Mouse (Mus musculus): ENCODE data around the gene Srebf2. TPM values are rescaled to one million over a fixed set of nuclear protein-coding genes. Genes with fewer than 3 reads are reported as not detected.
"Not testable (repeated sequence)": the region's sequence is repeated elsewhere in the genome, so short reads cannot be mapped to it uniquely, and the experiment has no call there.

Gene Srebf2
- total RNA-seq (2014; rRNA removed): 121 and 171 TPM in 2 replicates
- 147 and 193 TPM in 2 replicates for polyA plus RNA-seq (2015; fragmentation: Nextera tagmentation; extraction: Ambion mirVana)

DNA sequence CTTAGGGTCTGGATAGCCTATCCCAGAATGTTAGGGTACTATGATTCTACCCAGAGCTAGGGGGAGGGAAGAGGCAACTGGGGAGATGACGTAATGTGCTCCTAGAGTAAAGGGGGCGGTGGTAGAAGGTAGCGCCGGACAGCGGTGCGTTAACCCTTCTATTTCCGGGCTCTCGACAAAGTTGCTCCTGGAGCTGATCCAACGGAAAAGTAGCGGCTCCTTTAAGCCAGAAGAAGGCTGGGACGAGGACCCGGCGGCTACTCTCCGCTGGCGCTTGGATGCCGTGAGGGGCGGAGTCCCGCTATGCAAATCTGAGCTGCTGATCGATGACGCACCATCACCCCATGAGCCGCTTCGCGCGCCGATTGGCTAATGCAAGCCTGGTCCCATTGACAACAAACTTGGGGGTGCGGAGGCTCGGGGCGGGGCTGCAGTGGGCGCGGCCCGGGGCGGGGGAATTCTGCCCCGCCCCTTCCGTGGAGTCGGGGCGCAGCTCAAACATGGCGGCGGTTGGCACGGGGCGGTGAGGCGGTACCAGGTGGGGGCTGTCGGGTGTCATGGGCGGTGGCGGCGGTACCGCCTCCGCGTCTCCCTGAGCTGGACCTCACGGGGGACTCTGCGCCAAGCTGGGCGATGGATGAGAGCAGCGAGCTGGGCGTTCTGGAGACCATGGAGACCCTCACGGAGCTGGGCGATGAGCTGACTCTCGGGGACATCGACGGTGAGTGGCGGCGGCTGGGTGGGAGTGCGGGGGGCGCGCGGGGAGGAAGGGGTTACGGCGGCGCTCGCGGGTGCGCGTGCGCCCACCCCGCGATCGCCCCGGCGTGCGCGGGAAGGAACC is at the start of gene Srebf2:
Gene Srebf2 (plus strand): TSS at position 412 of the 841 bp plus-strand sequence.
- no peaks in the 10 kb centered on the region for H3K27me3 ChIP-seq (ENCODE audit: insufficient read depth, low read length)
- H3K4me3 ChIP-seq (ENCODE audit: low read depth, low read length): peak within 1 kb of the TSS; percentile 73
- H3K4me2 ChIP-seq (ENCODE audit: low read depth): peak within 1 kb of the TSS; percentile 60
- 3% methylated on average over 65 of the region's 79 CpGs for WGBS
- no peaks in the 10 kb centered on the region for H3K9me3 ChIP-seq (ENCODE audit: low read length)
- H3K36me3 ChIP-seq (ENCODE audit: insufficient read depth): peaks cover 2% of the 10 kb centered on the region
- peak; percentile 98 for ATAC-seq
- DNase-seq: peak; percentile 100
- TF ChIP-seq CTCF (IDR thresholded peaks at IDR 0.05; ENCODE audit: low read depth): no peak
- H3K9ac ChIP-seq: peak within 1 kb of the TSS; percentile 83
- H3K27ac ChIP-seq (ENCODE audit: low read depth, low read length): peak within 1 kb of the TSS; percentile 98
- peaks cover 23% of the 10 kb centered on the region for H3K4me1 ChIP-seq (ENCODE audit: insufficient read depth)

DNA sequence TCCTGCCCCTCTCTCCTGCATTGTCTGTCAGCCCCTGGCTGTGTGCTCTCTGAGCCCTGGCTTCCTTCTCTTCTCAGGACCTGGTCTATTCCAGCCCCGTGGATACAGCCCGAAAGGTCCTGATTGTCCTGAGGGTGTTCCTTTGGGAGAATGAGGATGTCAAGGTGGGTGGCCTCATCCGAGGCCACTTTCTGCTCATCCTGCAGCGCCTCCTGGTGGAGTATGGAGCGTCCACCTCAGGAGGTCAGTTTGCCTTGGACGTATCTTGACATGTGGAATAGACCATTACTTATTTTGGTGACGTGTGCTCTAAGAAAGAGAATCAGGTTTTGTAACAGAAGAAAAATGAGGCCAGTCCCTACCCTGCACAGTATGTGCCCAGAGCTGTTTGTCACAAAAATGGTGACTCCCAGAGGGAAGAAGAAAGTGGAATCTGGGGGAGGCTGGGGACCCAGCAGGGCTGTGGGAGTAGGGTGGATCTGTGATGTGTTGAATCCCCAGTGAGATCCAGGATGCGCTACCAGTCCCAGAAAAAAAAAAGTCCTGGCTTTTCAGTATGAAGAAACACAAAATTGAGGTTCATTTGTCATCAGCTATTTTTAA is 39.9 kb upstream of the Srebf2 start:
- Histone ChIP-seq H3K27me3 (ENCODE audit: insufficient read depth, low read length) (no peaks in the 10 kb centered on the region), H3K4me1 (ENCODE audit: insufficient read depth) (no peaks in the 10 kb centered on the region), H3K9ac (no peak overlapping the region), H3K4me3 (ENCODE audit: low read depth, low read length) (no peak overlapping the region), H3K36me3 (ENCODE audit: insufficient read depth) (no peaks in the 10 kb centered on the region), H3K4me2 (ENCODE audit: low read depth) (no peak overlapping the region), H3K9me3 (ENCODE audit: low read length) (no peaks in the 10 kb centered on the region), H3K27ac (ENCODE audit: low read depth, low read length) (no peak overlapping the region)
- TF ChIP-seq CTCF (IDR thresholded peaks at IDR 0.05; ENCODE audit: low read depth): peak; percentile 57
- ATAC-seq (no peak), DNase-seq (peak; percentile 16)
- WGBS: 21% methylated on average over 8 of the region's 8 CpGs

DNA sequence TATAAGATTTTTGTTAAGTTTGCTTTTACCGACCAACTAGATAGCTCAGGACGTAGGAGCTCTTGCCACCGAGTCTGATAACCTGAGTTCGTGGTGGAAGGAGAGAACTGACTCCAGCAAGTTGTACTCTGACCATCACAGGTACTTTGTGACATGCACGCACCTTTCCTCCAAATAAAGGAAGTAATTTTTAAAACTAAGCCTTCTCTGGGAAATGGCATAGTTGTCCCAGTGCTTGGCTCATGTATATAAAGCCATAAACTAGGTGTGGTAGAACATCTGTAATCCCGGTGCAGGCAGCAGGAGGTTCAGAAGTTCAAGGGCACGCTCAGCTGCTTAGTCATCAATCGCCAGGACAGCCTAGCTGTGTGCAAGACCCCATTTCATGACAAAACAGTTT is 26.4 kb upstream of the Srebf2 start:
- no peak overlapping the region for H3K9ac ChIP-seq
- TF ChIP-seq CTCF (IDR thresholded peaks at IDR 0.05; ENCODE audit: low read depth): no peak
- H3K27me3 ChIP-seq (ENCODE audit: insufficient read depth, low read length): no peaks in the 10 kb centered on the region
- WGBS: 91% methylated on average over 8 of the region's 8 CpGs
- no peak overlapping the region for H3K27ac ChIP-seq (ENCODE audit: low read depth, low read length)
- H3K9me3 ChIP-seq (ENCODE audit: low read length): no peaks in the 10 kb centered on the region
- H3K4me1 ChIP-seq (ENCODE audit: insufficient read depth): no peaks in the 10 kb centered on the region
- H3K4me3 ChIP-seq (ENCODE audit: low read depth, low read length): no peak overlapping the region
- H3K36me3 ChIP-seq (ENCODE audit: insufficient read depth): no peaks in the 10 kb centered on the region
- H3K4me2 ChIP-seq (ENCODE audit: low read depth): no peak overlapping the region
- DNase-seq: no peak
- ATAC-seq: no peak

DNA sequence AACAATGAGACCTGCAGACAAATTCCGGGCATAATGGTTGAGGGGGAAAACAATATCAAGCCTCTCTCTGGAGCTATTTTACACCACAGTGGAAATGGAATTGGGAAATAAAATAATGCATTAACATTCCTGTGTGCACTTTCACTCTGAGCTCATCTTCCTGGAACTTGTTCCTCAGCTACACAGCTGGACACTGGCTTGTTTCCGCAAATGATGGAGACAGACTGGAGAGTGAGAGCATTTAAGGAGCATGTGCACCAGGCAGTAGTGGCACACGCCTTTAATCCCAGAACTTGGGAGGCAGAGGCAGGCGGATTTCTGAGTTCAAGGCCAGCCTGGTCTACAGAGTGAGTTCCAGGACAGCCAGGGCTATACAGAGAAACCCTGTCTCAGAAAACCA is 20.3 kb upstream of the Srebf2 start:
- not testable (repeated sequence) for H3K4me2 ChIP-seq (ENCODE audit: low read depth); H3K4me3 ChIP-seq (ENCODE audit: low read depth, low read length); ATAC-seq; H3K27ac ChIP-seq (ENCODE audit: low read depth, low read length); H3K9me3 ChIP-seq (ENCODE audit: low read length); H3K9ac ChIP-seq; DNase-seq; H3K27me3 ChIP-seq (ENCODE audit: insufficient read depth, low read length); H3K36me3 ChIP-seq (ENCODE audit: insufficient read depth)
- WGBS: 75% methylated on average over 4 of the region's 4 CpGs
- peaks cover 11% of the 10 kb centered on the region; the same call in 1 of the 2 replicates for H3K4me1 ChIP-seq (ENCODE audit: insufficient read depth)

DNA sequence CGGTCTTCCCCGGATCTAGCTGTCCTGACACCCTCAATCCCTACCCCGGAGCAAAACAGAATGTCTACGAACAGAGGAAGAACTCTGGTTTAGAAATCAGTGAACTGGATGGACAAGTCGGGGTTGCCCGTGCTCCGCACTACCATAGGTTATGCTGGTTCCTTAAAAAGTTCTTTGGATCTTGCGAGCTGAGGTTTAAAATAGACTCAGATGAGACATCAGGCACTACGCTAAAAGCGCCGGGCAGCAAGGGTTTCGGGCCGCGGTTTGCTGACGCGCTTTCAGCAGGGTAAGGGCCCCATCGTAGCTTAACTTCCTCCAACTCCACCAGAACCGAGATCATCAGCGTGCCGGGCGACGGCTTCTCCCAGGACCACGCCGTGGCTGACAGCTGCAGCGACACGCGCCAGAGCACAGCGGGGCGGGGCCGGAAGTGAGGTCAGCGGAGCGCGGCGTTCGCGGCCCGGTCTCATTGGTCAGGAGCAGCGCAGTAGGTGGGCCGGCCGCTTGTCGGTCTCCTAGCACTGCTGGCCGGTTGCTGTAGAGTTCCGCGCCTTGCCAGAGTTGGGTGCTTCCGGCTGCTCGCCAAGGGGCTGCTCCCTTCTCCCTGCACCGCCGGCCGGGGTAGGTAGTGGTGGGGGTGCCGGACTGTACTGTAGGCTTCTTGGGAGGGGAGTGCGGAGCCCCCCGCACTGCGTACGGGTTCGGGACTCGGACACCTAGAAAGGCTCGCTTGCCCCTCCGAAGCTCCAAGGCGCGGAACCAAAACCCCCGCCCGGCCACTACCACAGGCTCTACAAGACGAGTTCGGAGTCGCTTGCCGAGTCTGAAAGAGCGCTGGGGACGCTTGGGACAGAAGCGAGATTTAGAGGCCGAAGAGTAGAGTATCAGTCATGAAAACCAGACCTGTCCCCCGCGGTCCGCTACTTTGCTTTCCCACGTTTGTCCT is 19.3 kb upstream of the Srebf2 start, which contains the start of gene Ccdc134:
Gene Ccdc134 (plus strand): TSS at position 497 of the 949 bp plus-strand sequence.
- Histone ChIP-seq H3K9ac (peak within 1 kb of the TSS; percentile 69), H3K27me3 (ENCODE audit: insufficient read depth, low read length) (no peaks in the 10 kb centered on the region), H3K4me2 (ENCODE audit: low read depth) (peak within 1 kb of the TSS; percentile 84), H3K4me1 (ENCODE audit: insufficient read depth) (peaks cover 11% of the 10 kb centered on the region; the same call in 1 of the 2 replicates), H3K9me3 (ENCODE audit: low read length) (no peaks in the 10 kb centered on the region), H3K4me3 (ENCODE audit: low read depth, low read length) (peak within 1 kb of the TSS; percentile 80), H3K27ac (ENCODE audit: low read depth, low read length) (peak within 1 kb of the TSS; percentile 66), H3K36me3 (ENCODE audit: insufficient read depth) (no peaks in the 10 kb centered on the region; the same call in 1 of the 2 replicates)
- 1% methylated on average over 74 of the region's 74 CpGs for WGBS
- ATAC-seq (peak; percentile 99), DNase-seq (peak; percentile 96)
- TF ChIP-seq CTCF (IDR thresholded peaks at IDR 0.05; ENCODE audit: low read depth): no peak

DNA sequence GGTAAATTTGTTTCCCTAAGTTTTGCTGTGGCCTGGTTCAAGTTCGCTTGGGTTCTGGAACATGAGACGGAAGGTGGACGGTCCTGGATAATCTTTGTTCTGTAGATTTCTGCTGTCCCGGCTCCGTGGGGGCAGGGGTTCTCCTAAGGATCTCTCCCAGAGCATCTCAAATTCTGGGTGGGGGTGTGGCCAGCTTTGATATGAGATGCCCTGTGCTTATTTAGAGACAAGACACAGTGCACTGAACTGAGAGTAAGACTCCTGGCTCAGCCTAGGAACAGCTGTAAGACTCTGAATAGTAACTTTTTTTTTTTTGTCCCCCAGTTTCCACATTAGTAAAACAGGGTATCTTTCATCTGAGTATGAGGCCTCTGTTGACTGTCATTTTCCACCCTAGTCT is 18.6 kb upstream of the Srebf2 start:
- Histone ChIP-seq H3K4me2 (ENCODE audit: low read depth) (peak overlapping the region; percentile 84), H3K27ac (ENCODE audit: low read depth, low read length) (no peak overlapping the region), H3K9ac (peak overlapping the region; percentile 69), H3K36me3 (ENCODE audit: insufficient read depth) (no peaks in the 10 kb centered on the region; the same call in 1 of the 2 replicates), H3K27me3 (ENCODE audit: insufficient read depth, low read length) (no peaks in the 10 kb centered on the region), H3K4me1 (ENCODE audit: insufficient read depth) (peaks cover 11% of the 10 kb centered on the region; the same call in 1 of the 2 replicates), H3K9me3 (ENCODE audit: low read length) (no peaks in the 10 kb centered on the region), H3K4me3 (ENCODE audit: low read depth, low read length) (peak overlapping the region; percentile 80)
- WGBS: 1% methylated on average over 5 of the region's 5 CpGs
- ATAC-seq: no peak
- DNase-seq: no peak
- TF ChIP-seq CTCF (IDR thresholded peaks at IDR 0.05; ENCODE audit: low read depth): no peak

Data from forebrain, postnatal 0 days (tissue).